Mouse (Mus musculus) v-Abl transformed pro-B cells (cell line): ENCODE data around the gene Crocc2.

Experiments used
- in situ Hi-C, 2 experiments: fragments of 400-800 bp; cut with MboI; formaldehyde crosslinking; loops; one replicate each; pipeline ENCODE4 v1.15.1; 2025; ENCODE audit not compliant: unreplicated experiment in 2 of 2

Gene Crocc2

DNA sequence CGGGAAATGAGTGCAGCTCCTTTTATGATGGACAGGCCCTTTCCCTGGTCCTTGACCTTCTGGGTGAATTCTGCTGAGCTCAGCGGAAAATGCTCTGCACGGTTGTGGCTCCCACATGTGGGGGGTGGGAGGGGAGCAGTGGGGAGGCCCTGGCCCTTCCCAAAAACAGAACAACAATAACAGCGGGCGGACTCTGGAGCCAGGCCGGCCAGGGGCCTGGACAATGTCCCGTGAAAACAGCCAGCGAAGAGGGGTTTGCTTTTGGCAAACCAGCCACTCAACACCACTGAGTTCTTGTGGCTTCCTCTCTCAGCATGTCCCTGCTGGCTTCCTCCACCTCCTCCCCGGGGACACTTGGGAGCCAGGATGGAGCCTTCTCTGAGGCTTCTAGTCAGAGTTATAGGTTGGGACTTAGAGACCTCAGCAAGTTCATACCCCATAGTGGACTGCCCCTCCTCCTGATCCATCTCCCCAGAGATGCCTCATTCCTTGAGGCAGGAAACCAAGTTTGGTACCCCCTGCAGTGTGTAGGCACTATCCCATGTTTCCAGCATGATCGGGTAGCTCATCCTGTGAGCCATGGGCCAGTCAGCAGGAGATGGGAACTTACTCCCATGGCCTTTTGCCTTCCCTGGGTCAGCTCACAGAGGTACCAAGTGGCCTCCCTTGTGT lies 43.2 kb downstream of the Crocc2 start:
- in situ Hi-C loops, result no loop called here

DNA sequence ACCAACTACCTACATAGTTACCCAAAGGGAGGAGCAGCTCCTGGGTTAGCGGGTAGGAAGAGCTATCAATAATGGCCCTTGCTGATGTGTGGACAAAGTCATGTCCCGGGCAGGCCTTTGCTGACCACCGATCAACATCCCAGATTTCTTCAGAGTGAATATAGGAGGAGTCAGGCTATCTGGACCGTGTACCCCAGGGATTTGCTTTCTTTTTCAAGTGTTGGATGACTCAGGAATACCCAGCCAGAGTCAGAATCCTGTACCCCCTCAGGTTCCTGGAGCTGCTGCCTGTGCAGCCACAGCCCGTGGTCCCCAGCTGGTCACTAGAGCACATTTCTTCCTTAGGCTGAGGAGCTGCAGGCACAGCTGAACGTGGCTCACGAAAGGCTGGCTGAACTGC lies 43.9 kb downstream of the Crocc2 start:
- in situ Hi-C loops, result no loop called here

DNA sequence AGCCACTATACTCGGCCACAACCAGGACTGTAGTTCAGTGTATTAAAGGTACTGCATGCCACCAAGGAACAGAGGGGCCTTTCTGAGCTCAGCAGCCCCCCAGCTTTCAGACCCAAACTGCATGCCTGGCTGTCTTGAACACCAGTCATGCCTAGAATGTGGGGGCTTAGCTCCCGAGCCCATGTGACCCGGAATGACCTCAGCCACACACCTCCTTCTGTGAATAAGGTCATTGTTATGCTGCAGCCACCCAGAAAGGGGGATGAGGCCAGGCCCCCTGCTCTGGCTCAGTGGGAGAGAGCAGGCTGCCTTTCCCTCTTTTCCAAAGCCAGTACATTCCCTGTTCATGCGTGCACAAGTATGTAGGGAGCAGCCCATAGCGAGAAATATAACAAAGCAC lies 46.1 kb downstream of the Crocc2 start:
- in situ Hi-C loops, result no loop called here

DNA sequence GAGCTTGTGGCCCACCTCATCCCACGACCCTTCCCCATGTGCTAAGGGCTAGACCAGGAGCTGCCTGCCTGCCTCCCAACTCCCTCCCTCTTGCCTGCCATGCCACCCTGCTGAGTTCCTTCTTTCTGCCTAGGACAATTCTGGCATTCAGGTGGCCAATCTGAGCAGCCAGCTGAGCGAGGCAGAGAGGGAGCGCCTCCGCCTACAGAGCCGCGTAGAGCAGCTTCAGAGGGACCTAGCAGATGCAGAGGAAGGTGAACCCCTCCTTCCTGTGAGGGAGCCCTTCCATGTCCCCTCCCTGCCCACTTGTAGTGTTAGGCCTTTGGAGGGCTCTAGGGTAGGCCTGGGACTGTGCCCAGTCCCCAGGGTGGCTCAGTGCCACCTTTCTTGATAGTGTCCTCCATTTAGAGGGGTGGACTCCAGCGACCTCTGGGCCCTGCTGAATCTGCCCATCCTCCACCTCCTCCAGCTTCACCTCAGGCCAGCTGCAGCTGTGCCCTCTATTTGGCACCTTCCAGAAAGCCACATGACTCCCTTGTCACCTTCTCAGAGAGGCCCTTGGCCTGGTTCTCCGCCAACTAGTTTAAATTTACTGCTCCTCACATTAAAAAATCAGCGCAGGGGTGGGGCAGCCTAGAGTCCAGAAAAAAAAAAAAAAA lies 48.4 kb downstream of the Crocc2 start:
- in situ Hi-C loops, result no loop called here

DNA sequence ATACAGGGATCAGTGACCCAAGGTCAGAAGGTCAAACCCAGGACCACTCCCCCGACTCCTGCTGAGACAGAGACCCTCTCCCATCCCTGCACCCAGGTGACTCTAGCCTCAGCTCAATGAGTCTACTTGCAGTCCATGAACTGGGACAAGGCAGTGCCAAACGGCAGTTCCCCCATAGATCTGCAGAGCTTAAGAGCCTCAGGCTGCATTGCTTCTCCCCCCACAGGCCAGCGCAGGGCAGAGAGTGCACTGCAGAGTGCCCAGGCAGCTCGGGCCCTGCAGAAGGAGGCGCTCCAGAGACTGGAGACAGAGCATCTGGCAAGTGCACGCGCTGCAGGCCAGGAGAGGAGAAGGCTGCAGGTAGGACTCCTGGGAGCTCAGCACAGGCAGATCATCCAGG lies 49.0 kb downstream of the Crocc2 start:
- in situ Hi-C loops, result no loop called here

DNA sequence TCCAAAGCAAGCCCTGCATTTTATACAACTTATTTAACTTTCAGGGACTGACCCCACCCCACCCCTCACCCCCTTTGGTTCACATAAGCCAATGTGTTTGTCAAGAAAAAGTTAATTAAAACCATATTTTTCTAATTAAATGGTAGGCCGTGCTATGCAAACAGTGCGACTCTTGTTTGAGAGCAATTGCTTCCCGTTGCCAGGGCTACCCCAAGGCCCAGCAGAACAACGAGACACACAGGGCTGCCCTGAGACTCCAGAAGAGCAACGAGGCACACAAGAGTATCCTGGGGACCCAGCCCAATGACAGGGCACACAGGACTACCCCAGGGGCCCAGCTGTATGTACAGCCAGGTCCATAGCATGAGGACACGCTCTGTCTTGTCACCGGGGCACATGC lies 52.3 kb downstream of the Crocc2 start:
- in situ Hi-C loops, result loop anchor here (5.0 to 10.0 kb wide), 3 partner anchors 84 to 124 kb away; partner anchors contain the start of genes Pask (in 2 of the 2), Ppp1r7 (in 2 of the 2) and Mterf4 (in 1 of the 2)

DNA sequence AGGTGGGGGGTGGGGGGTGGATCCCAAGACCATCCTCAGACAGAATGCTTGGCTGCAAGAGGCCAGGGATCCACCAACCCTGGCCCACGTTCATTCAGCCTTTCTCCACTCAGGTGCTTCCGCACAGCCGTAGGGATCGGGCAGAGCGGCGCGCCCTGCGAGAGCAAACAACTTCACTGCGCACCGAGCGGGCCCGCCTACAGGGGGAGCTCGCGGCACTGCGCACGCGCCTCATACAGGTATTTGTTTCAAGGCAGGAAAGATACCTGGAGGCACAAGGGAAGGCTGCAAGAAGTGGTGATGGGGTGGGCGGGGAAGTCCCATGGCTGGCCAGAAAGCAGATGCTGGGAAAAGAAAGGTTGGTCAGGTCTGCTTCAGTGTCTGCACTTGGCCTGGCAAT lies 55.4 kb downstream of the Crocc2 start:
- in situ Hi-C loops, result loop anchor here (5.0 to 10.0 kb wide), 3 partner anchors 81 to 121 kb away; partner anchors contain the start of genes Pask (in 2 of the 2), Ppp1r7 (in 2 of the 2) and Mterf4 (in 1 of the 2)

DNA sequence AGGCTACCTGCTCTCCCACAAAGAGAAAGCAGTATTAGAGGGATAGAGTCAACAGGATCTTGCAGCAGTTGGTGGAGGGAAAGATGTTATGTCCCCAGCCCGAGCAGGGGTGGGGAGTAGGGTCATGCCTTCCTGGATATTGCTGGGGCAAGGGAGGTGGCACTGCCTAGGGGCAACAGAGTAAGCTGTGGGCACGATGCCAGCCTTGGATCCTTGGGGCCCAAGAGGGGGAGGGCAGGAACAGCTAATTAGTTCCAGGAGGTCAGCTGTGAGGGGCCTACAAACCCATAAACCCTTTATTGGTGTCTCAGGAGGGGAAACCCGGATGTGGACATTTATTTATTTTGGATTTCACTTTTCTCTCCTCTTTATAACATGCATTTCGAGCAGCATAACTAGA lies 56.7 kb downstream of the Crocc2 start:
- in situ Hi-C loops, result loop anchor here in 1 of 2 experiments (10.0 kb wide), 2 partner anchors 80 to 120 kb away; partner anchors contain the start of genes Mterf4, Pask and Ppp1r7

DNA sequence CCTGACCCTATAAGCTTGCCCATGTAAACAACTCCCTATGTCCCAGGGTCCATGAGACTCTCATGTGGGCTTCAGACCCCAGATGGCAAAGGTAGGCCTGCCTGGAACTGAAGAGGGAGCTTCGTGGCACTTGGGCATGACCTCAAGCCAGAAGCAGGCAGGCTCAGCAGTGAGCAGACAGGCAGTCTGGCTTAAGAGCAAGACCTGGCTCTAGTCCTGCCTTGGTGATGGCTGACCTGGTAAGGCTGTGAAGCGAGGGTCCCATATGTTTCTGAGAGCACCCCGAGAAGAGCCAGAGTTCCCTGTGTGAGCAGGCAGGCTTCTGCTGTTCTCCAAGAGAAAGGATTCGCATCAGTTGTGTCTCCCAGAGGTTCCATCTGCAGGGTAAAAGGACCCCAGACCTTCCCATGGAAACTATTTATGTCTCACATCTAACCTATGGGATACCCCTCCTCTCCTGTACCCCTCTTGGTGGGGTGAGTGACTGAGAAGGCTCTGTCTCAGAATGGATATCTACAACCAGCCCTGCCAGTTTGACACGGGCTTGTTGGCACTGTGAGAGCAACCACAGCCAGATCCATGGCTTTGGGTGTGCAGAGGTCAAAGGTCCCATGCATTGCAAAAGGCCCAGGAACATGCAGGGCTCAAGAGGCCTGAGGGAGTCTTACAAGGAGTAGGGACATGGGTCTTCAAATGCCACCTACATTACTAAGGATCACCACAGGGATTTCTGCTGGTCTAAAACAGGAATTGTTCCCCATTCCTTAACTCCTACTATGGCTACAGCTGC lies 57.4 kb downstream of the Crocc2 start:
- in situ Hi-C loops, result loop anchor here in 1 of 2 experiments (10.0 kb wide), 2 partner anchors 79 to 119 kb away; partner anchors contain the start of genes Mterf4, Pask and Ppp1r7

DNA sequence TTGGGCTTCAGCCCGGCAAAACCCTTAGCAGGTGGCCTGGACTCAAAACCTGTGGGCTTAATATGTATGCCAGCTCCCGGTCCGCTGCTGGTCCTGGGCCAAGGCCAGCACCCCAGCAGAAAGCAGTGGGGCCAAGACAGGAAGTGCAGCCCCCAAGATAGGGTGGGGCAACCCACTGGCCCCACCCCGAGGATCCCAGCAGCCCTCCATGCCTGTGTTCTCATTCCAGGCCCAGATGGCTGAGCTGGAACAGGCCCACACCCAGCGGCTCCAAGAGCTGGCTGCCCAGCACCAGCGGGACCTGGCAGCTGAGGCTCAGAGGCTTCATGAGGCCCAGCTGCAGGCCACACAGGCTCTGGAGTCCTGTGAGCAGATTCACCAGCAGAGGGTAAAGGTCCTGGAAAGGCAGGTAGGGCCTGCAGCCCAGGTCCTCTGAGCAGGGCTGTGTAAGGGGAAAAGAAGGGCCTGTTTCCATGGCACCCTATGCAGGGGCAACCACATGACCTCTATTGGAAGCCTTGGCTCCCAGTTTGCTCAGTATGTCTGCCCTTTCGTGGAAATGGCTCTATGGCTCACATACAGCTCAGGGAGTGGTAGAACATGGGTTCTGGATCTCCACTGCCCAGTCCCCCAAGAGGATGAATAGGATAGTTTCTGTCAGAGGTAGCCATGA lies 58.9 kb downstream of the Crocc2 start:
- in situ Hi-C loops, result loop anchor here in 1 of 2 experiments (10.0 kb wide), 2 partner anchors 77 to 117 kb away; partner anchors contain the start of genes Mterf4, Pask and Ppp1r7

DNA sequence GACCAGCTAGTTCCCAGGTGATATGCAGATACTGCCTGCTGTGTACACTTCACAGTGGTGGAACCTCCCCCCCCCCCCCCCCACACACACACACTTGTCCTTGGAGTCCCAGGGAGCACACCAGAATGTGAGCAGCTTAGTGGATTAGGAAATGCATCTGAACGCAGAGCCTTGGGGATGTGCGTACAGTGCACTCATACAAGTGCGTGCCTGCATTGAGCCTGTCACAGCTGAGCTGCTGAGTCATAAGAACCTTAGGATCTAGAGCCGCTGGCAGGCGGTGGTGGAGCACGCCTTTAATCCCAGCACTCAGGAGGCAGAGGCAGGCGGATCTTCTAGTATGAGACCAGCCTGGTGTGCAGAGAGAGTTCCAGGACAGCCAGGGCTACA lies 59.4 kb downstream of the Crocc2 start:
- in situ Hi-C loops, result loop anchor here in 1 of 2 experiments (10.0 kb wide), 2 partner anchors 77 to 117 kb away; partner anchors contain the start of genes Mterf4, Pask and Ppp1r7

DNA sequence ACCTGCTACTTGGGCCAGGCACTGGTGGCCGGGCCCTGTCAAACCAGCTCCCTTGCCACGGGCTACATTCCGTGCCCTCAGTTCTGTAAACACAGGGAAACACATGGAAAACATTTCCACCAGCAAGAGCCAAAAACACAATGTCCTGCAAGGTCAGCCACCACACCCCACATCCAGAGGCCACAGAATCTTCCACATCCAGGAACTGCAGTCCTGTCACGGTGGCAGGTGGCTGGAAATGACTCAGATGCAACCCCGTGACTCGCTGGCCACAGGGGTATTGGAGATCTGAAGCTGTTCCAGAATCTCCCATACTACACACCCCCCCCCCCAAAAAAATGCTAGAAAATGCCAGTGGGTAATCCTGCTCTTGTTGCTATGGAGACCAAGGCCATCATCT lies 60.7 kb downstream of the Crocc2 start:
- in situ Hi-C loops, result loop anchor here in 1 of 2 experiments (10.0 kb wide), 2 partner anchors 76 to 116 kb away; partner anchors contain the start of genes Mterf4, Pask and Ppp1r7

DNA sequence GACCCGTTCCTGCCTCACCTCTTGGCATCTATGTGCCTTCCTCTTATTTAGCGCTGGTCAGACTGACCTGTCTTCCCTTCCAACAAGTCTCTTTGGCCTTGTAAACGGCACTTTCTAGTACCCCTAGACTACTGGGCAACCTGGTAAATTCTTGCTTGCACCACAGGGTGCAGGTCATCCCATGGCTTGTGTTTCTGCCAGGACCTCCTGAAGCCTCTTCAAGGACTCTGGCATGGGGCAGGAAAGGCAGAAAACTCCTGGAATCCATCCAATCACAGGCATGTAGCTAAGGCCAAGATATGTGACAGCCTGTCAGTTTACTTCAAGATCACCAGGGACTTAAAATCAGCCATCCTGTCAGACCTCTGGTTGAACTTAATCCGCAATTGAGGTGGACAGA lies 61.1 kb downstream of the Crocc2 start:
- in situ Hi-C loops, result loop anchor here in 1 of 2 experiments (10.0 kb wide), 2 partner anchors 75 to 115 kb away; partner anchors contain the start of genes Mterf4, Pask and Ppp1r7

DNA sequence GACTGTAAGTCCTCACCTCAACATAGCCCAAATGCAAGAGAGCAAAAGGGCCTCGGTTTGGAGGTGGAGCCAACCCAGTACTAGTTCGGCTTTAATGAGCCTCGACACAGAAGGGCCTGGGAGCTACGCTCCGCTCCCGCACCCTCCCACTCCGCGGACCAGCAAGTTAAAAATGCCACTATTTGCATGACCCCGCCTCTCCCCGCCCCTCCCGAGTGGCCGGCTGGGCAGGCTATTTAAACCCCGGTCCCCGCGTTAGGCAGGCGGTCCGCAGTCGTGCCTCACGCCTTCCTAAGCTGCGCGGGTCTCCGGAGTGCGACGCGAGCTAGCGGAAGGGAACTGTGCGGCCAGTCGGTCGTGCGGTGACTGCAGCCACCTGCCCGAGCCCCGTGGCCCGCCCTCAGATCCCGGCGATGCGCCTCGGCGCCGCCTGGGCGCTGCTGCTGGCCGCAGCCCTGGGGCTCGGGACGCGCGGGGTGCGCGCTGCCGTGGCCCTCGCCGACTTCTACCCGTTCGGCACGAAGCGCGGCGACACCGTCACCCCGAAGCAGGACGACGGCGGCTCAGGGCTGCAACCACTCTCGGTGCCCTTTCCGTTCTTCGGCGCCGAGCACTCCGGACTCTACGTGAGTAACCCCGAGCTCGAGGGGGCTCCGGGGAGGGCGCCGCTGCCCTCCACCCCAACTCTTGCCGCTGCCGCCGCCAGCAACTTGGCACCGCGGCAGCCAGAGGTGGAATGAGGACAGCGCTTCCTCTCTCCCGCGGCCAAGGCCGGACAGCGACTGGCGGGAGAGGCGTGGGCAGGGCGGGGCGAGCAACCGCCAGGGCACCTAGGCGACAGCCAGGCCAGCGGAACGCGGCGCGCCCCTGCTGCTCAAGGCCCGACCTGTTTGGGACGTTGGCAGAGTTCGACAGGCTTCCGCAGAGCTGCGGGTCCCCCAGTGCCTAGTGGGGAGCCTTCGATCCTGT lies 67.3 kb downstream of the Crocc2 start, which contains the start of gene Sned1:
Sned1 (plus strand) TSS at position 266 of the 969 bp plus-strand sequence.
- in situ Hi-C loops, result no loop called here

DNA sequence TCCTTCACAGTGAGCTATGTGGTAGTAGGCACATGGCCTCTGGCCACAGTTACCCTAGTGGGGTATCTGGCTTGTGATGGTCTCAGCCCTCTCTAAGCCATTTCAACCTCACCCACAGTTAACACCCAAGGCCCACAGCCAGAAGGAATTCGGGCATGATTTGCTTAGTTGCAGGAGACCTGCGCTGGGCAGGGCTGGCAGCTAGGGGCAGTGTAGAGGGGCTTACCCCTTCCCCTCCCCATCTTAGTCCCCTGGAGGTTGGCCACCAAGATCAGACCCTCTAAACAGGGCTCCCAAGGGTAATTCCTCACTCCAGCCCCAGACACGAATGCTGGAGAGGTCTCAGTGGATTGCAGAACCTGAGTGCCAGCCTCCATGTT lies 68.0 kb downstream of the Crocc2 start:
- in situ Hi-C loops, result no loop called here

DNA sequence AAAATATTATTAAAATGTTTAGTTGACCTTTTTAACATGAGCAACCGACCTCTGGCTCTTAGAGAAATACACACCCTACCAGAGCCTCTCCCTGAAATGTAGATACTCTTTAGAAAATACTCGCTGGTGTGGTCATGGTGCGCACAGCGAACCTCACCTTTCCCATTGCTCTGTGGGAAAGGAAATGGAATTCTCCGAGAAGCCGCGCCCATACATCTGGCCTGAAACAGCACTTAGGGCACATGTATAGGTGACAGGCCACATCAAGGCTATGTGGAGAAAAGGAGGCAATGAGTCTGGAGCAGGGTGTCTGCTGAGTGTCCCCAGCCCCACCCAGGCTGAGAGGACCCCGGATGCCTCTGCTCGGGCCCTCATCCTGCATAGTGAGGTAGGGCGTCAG lies 69.2 kb downstream of the Crocc2 start:
- in situ Hi-C loops, result no loop called here

DNA sequence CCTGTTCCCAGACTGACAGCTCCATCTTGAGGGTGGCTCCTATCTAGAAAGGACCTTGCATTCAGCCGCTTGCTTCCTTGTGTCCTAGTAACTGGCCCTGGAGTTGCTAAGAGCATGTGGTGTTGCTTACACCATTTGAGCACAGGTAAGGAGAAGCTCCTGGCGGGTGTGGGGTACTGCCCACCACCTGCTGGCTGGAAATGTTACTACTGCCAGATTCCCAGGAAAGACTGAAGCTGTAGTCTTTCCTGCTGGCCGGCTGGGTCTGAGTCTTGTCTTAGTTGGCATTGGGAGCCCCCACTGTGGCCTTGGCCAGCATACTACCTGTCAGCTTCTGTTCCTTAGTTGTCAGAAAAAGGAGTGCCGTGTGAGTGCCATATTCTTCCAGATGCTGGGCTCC lies 69.7 kb downstream of the Crocc2 start:
- in situ Hi-C loops, result no loop called here

DNA sequence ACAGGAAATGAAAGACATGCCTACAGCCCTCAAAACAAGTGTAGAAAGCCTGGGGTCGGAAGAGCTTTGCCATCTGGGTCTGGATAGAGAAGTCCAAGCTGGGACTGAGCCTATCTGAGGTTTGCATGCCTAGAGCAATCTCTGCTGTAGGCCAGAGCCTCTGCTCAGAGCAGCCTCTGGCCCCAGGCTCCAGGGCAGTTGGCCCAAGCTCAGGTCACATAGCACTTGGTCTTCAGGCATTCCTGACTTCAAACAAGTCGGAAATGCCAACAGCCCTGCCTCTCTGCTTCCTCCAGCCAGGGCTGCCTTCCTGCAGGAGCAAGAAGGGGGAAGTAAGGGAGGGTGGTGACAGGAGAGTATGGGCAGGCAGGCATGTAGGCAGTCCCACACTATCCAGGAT lies 77.4 kb downstream of the Crocc2 start:
- in situ Hi-C loops, result no loop called here

DNA sequence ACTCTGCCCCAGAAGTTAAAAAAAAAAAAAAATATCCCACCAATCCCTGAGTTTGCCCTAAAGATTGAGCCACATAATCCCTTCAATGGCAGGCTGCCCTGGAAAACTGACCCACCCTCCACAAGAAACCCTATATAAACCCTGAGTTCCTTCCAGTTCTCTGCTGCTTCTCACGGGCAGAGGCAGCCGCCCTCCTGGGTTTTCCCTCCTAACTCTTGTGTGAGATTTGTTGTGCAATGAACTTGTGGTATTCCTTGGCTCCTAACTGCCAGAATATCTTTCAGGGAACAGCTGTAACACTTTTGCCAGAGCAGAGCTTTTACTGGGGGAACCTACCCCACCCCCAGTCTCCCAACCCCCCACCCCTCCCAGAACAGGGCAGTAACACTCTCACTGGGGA lies 84.1 kb downstream of the Crocc2 start:
- in situ Hi-C loops, result no loop called here
